Mouse (Mus musculus): ENCODE measurements at regions not wholly inside any gene's neighbourhood (a gene's known extent, or its start where the extent isn't known, plus 50 kb on each side); places are given as distances from the start of the nearest gene placed in this dataset.
A peak's percentile ranks its signal among the peaks of the same experiment; 100 is the strongest.

GRCm38 (mm10) chr1:52302557-52302956 is 69.5 kb upstream of the Gls start:
- peak; percentile 77 to 91 for DNase-seq

GRCm38 (mm10) chr1:52301266-52301665 is 68.2 kb upstream of the Gls start:
- DNase-seq, result peak; percentile 14 to 57

- DNase-seq, result no peak
Observed at GRCm38 (mm10) chr1:52299559-52299958, 66.5 kb upstream of the Gls start.

- no peak for DNase-seq
Observed at GRCm38 (mm10) chr1:52298336-52298735, 65.3 kb upstream of the Gls start.

- no peak for DNase-seq
Observed at GRCm38 (mm10) chr1:52296178-52296577, 63.1 kb upstream of the Gls start.

- no peak for DNase-seq
Observed at GRCm38 (mm10) chr1:52294521-52294920, 61.5 kb upstream of the Gls start.

- no peak for DNase-seq
Observed at GRCm38 (mm10) chr1:52293393-52294099, 60.5 kb upstream of the Gls start.

All from heart, adult 18-20 months (tissue).